Mouse (Mus musculus) mammary gland, adult 2 months (tissue): ENCODE results near the gene Unc5c. TPM values are rescaled to one million over a fixed set of nuclear protein-coding genes. Genes with fewer than 3 reads are reported as not detected.

ENCODE experiments used
- polyA plus RNA-seq: library from polyadenylated mRNA; depleted of rRNA; stranded (reverse); fragments of >200 nt; gene quantifications from 2 replicates; pipeline ENCODE4 v1.2.3, GENCODE M21; 2012; ENCODE audit warnings: low replicate concordance; rRNA removed

Unc5c gene
- 0.25 and 0.55 TPM in 2 replicates for polyA plus RNA-seq

GRCm38 (mm10) chr3:141465104-141465705, at the start of gene Unc5c:
TSS of gene Unc5c (plus strand) at chr3:141465216.

